Mouse (Mus musculus) midbrain, embryonic 15.5 days (tissue): ENCODE measurements at regions not wholly inside any gene's neighbourhood (a gene's known extent, or its start where the extent isn't known, plus 50 kb on each side); places are given as distances from the start of the nearest gene placed in this dataset.

Experiments used
- ATAC-seq: fragments of 200-750 bp; cut with Nextera tagmentation; replicated peaks from 2 replicates; pipeline ENCODE4 v1.8.0; 2017; ENCODE audit warnings: moderate TSS enrichment
- H3K27ac ChIP-seq: fragments of 300-500 bp; sonication (generic); 2 replicates; pipeline ENCODE4 v1.5.1; 2015; ENCODE audit warnings: mild to moderate bottlenecking, inconsistent platforms
- H3K27me3 ChIP-seq: fragments of 300-500 bp; sonication (generic); replicated peaks from 2 replicates; pipeline ENCODE4 v1.6.1; 2015; ENCODE audit warnings: inconsistent platforms
- H3K36me3 ChIP-seq: fragments of 300-500 bp; sonication (generic); replicated peaks from 2 replicates; pipeline ENCODE4 v1.6.1; 2015; ENCODE audit warnings: inconsistent platforms
- H3K4me1 ChIP-seq: fragments of 300-500 bp; sonication (generic); 2 replicates; pipeline ENCODE4 v1.6.1; 2015; ENCODE audit warnings: inconsistent platforms
- H3K4me2 ChIP-seq: fragments of 300-500 bp; sonication (generic); 2 replicates; pipeline ENCODE4 v1.6.1; 2015; ENCODE audit warnings: inconsistent platforms, mild to moderate bottlenecking, moderate library complexity
- H3K4me3 ChIP-seq: fragments of 300-500 bp; sonication (generic); 2 replicates; pipeline ENCODE4 v1.5.1; 2015; ENCODE audit warnings: mild to moderate bottlenecking, inconsistent platforms
- H3K9ac ChIP-seq: fragments of 300-500 bp; sonication (generic); 2 replicates; pipeline ENCODE4 v1.6.1; 2015; ENCODE audit warnings: mild to moderate bottlenecking, inconsistent platforms
- H3K9me3 ChIP-seq: fragments of 300-500 bp; sonication (generic); 2 replicates; pipeline ENCODE4 v1.6.1; 2016; ENCODE audit warnings: inconsistent platforms
- WGBS: fragments of 180-500 bp; shearing (Covaris S2); methylation state at CpG from one replicate; pipeline ENCODE4 v1.1.7; 2015; ENCODE audit warnings: mixed read lengths; 5-methylcytosine and 5-hydroxymethylcytosine counted together

GRCm38 (mm10) chr13:72852896-72853295 is 224.3 kb downstream of the Irx2 start:
- WGBS, result 47% methylated on average over 4 of the region's 4 CpGs
- no peaks in the 10 kb centered on the region for H3K9me3 ChIP-seq
- H3K4me1 ChIP-seq, result no peaks in the 10 kb centered on the region
- no peaks in the 10 kb centered on the region for H3K36me3 ChIP-seq
- no peak overlapping the region for H3K27ac ChIP-seq
- no peak for ATAC-seq
- no peak overlapping the region for H3K9ac ChIP-seq
- H3K27me3 ChIP-seq, result no peaks in the 10 kb centered on the region
- H3K4me3 ChIP-seq, result no peak overlapping the region
- no peak overlapping the region for H3K4me2 ChIP-seq

DNA sequence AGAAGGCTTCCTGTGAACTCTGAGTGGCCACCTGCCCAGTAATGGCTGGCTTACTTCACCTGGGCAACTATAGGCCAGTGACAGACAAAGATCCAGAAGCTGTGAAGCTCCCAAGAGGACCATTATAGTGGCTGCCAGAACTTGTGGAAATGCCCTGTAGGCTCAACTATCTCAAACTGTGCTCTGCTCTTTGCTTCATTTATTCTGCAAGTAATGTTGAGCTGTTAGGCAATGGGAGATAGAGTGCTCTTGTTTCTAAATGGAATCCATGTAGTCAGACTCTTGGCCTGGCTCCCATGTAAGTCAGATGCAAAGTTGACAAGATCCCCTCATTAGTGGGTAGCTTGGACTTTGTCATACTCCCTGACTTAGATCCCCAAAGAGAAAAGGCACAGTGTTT is 247.3 kb downstream of the Irx2 start:
- Histone ChIP-seq H3K36me3 (no peaks in the 10 kb centered on the region), H3K4me3 (no peak overlapping the region), H3K4me1 (no peaks in the 10 kb centered on the region), H3K9ac (no peak overlapping the region), H3K9me3 (no peaks in the 10 kb centered on the region), H3K27me3 (no peaks in the 10 kb centered on the region), H3K27ac (no peak overlapping the region), H3K4me2 (no peak overlapping the region)
- no peak for ATAC-seq

DNA sequence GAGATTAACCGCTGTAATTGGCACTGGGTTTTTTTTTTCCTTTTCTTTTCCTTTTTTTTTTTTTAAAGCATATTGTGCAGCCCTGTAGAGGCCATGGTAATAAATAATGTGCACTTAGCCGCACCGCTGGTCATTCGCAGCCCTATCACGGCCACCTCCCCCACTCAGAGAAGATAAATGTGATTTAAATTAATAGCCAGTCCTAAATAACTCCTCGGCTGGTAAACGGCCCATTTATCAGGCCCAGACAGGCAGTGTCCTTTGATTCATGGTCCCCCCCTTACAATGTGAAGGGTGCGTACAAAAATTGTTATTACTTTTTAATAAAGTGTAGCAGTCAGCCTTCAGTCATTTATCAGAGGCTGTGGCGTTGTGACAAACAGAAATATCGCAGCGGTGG is 266.4 kb downstream of the Irx2 start:
- Histone ChIP-seq H3K4me2 (no peak overlapping the region), H3K4me3 (no peak overlapping the region), H3K4me1 (no peaks in the 10 kb centered on the region), H3K9ac (no peak overlapping the region), H3K27me3 (no peaks in the 10 kb centered on the region), H3K27ac (no peak overlapping the region), H3K36me3 (no peaks in the 10 kb centered on the region), H3K9me3 (no peaks in the 10 kb centered on the region)
- peak; percentile 50; the same call in 1 of the 2 replicates for ATAC-seq
- 53% methylated on average over 11 of the region's 11 CpGs for WGBS

- no peaks in the 10 kb centered on the region for H3K4me1 ChIP-seq
- no peaks in the 10 kb centered on the region for H3K27me3 ChIP-seq
- no peak overlapping the region for H3K9ac ChIP-seq
- ATAC-seq, result no peak
- no peak overlapping the region for H3K4me3 ChIP-seq
- H3K27ac ChIP-seq, result no peak overlapping the region
- WGBS, result 44% methylated on average over 2 of the region's 2 CpGs
- H3K36me3 ChIP-seq, result no peaks in the 10 kb centered on the region
- no peaks in the 10 kb centered on the region for H3K9me3 ChIP-seq
- H3K4me2 ChIP-seq, result no peak overlapping the region
These were observed 274.0 kb downstream of the Irx2 start for GRCm38 (mm10) chr13:72902576-72902975.

DNA sequence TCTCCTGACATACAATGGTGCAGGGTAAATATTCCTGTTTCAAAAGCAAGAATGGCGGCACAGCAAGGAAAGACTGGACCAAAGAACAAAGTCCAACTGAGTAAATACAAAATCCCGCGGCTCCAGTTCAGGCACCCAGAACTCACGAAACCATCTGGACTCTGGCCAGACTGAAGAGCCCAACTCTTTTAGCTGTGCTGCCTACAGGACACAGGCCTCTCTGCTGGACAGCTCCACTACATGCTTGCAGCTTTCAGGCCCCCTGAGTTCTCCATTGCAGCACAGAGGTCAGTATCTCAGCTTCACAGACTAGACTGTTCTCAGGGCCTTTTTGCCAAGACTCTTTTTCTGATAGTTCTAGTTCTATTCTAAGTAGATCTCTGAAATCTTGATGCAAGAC is 290.3 kb downstream of the Irx2 start:
- no peak for ATAC-seq

DNA sequence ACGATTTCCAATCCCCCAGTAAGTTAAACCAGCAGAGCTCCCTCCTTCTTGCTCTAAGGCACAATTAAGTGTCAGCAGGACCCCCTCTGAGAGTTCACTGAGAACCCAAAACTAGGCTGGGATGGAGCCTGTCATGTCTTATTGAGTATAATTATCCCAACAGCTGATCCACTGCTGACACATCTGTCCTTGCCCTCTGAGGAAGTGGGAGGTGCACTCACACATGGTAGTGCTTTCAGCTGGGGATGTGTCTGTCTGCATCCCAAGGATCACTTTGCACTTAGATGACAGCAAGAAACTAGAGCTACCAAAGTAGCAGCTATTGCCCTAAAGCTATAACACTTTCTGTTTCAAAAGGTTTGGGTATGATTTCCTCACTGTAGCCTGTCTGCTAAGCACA is 291.7 kb downstream of the Irx2 start:
- H3K27me3 ChIP-seq, result no peaks in the 10 kb centered on the region
- no peak overlapping the region for H3K9ac ChIP-seq
- no peak for ATAC-seq
- H3K4me3 ChIP-seq, result no peak overlapping the region
- no peaks in the 10 kb centered on the region for H3K4me1 ChIP-seq
- no peaks in the 10 kb centered on the region for H3K36me3 ChIP-seq
- H3K9me3 ChIP-seq, result no peaks in the 10 kb centered on the region
- WGBS, result 46% methylated on average over 1 of the region's 1 CpGs
- H3K27ac ChIP-seq, result no peak overlapping the region
- no peak overlapping the region for H3K4me2 ChIP-seq

More for the DNA sequence above, 290.3 kb downstream of the Irx2 start:
- no peak overlapping the region for H3K4me3 ChIP-seq
- H3K9ac ChIP-seq, result no peak overlapping the region
- no peaks in the 10 kb centered on the region for H3K27me3 ChIP-seq
- H3K36me3 ChIP-seq, result no peaks in the 10 kb centered on the region
- no peak overlapping the region for H3K27ac ChIP-seq
- H3K4me1 ChIP-seq, result no peaks in the 10 kb centered on the region
- H3K4me2 ChIP-seq, result no peak overlapping the region
- WGBS, result 77% methylated on average over 4 of the region's 4 CpGs
- H3K9me3 ChIP-seq, result no peaks in the 10 kb centered on the region

- ATAC-seq, result no peak
- WGBS, result 40% methylated on average over 6 of the region's 6 CpGs
- Histone ChIP-seq H3K4me3 (no peak overlapping the region), H3K4me2 (no peak overlapping the region), H3K27me3 (no peaks in the 10 kb centered on the region), H3K4me1 (no peaks in the 10 kb centered on the region), H3K36me3 (no peaks in the 10 kb centered on the region), H3K9ac (no peak overlapping the region), H3K27ac (no peak overlapping the region), H3K9me3 (peaks cover 5% of the 10 kb centered on the region; the same call in 1 of the 2 replicates)
These were observed 296.0 kb downstream of the Irx2 start for GRCm38 (mm10) chr13:72924560-72925135.

DNA sequence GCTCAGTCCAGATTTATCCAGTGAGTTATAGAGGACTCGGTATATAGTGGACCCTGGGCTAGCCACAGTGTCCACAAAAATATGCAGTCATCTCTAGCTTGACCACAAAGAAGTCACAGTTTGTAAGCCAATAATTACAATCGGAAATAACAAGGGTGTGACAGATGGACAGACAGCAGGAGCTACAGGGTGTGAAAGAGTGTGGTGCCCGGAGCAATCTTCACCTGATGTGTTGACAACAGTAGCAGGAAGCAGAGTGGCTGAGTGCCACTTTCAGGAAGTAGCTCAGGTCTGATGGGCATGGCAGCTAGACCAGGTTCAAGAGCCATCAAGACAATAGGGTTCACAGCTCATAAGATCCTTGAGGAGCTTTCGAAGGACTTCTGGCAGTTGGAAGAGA is 308.6 kb downstream of the Irx2 start:
- Histone ChIP-seq H3K36me3 (no peaks in the 10 kb centered on the region), H3K9ac (no peak overlapping the region), H3K4me3 (no peak overlapping the region), H3K27ac (no peak overlapping the region), H3K9me3 (no peaks in the 10 kb centered on the region), H3K27me3 (no peaks in the 10 kb centered on the region), H3K4me2 (no peak overlapping the region), H3K4me1 (no peaks in the 10 kb centered on the region)
- ATAC-seq, result no peak
- 87% methylated on average over 4 of the region's 4 CpGs for WGBS

DNA sequence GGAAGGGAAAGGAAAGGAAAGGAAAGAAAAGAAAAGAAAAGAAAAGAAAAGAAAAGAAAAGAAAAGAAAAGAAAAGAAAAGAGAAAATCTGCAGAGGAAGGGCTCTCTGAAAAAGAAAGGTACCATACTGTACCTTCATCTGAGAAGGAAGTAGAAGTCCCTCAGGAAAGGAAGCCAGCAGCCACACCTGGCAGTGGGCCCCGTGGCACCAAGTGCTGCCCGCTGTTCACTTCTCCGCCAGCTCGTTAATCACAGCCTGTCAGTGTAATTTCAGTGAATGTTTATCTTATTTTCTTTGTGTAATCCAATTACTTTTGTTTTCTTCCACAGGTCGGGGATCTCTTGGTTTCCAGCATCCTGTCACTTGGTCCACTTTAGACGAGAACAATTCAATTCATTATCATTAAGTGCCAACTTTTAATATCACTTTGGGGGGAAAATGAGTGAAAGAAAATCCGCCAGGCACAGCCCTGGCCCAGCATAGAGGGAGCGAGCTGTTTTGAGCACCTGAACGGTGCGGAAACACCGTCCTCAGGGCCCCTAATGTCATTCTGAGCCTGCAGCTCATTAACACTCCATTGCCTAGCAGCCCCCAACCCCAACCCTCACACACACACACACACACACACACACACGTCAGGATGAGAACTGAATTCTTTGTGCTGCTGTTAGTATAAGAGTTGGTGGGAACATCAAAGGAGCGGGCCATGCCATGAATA is 309.7 kb downstream of the Irx2 start:
- H3K27me3 ChIP-seq, result no peaks in the 10 kb centered on the region
- H3K4me2 ChIP-seq, result no peak overlapping the region
- no peak overlapping the region for H3K27ac ChIP-seq
- H3K4me1 ChIP-seq, result no peaks in the 10 kb centered on the region
- H3K36me3 ChIP-seq, result no peaks in the 10 kb centered on the region
- ATAC-seq, result no peak
- H3K9ac ChIP-seq, result no peak overlapping the region
- no peaks in the 10 kb centered on the region for H3K9me3 ChIP-seq
- WGBS, result 51% methylated on average over 13 of the region's 13 CpGs
- no peak overlapping the region for H3K4me3 ChIP-seq

DNA sequence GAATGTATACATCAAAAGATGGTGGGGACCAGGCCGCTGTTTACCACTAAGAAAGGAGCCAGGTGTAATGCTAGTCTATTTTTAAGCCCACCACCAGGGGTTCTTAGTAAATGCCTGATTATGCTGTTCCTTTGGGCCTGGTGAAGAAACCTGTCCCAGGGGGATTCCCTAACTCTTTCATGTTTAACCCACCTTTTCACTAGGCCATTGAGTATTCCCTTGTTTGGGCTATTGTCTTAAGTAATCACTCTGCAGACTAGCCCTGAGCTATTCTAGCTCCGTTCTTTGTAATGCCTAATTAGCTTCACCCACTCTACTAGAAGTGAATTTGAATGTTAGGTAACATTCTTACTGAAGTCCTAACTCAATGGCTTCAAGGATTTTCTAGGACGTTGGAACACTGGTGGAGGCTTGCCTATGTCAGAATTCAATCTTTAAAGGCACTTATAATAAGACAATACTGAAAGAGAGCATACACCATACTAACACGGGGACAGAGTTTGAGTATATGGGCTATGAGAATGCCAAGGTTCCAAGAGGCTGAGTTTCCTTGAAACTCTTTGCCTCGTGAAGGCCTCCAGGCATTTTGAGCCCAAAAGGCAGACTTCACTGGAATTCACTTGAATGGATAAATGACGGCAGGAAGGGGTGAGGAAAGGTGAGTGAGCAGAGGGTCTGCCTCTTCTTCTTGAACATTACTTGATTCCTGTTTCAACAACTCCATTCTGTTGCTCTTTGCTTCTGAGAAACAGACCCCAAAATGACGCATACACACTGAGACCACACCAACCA is 312.7 kb upstream of the Irx4 start:
- Histone ChIP-seq H3K9me3 (no peaks in the 10 kb centered on the region), H3K27ac (no peak overlapping the region), H3K36me3 (no peaks in the 10 kb centered on the region), H3K9ac (no peak overlapping the region), H3K4me1 (no peaks in the 10 kb centered on the region), H3K4me2 (no peak overlapping the region), H3K27me3 (no peaks in the 10 kb centered on the region), H3K4me3 (no peak overlapping the region)
- 55% methylated on average over 7 of the region's 7 CpGs for WGBS
- no peak for ATAC-seq

- Histone ChIP-seq H3K4me2 (peak overlapping the region; percentile 15; the same call in 1 of the 2 replicates), H3K4me3 (no peak overlapping the region), H3K36me3 (no peaks in the 10 kb centered on the region), H3K27me3 (0 out of 2 replicates have a peak, but pooled peaks cover 3% of the 10 kb centered on the region), H3K4me1 (peaks cover 20% of the 10 kb centered on the region), H3K9ac (no peak overlapping the region), H3K27ac (peak overlapping the region; percentile 49), H3K9me3 (no peaks in the 10 kb centered on the region)
- WGBS, result 9% methylated on average over 15 of the region's 15 CpGs
- peak; percentile 91 for ATAC-seq
These were observed 301.4 kb upstream of the Irx4 start for GRCm38 (mm10) chr13:72958616-72959518.

GRCm38 (mm10) chr13:72961291-72961690 is 299.0 kb upstream of the Irx4 start:
- Histone ChIP-seq H3K4me3 (no peak overlapping the region), H3K4me2 (no peak overlapping the region), H3K9ac (no peak overlapping the region), H3K9me3 (no peaks in the 10 kb centered on the region), H3K4me1 (peaks cover 20% of the 10 kb centered on the region), H3K27me3 (0 out of 2 replicates have a peak, but pooled peaks cover 3% of the 10 kb centered on the region), H3K27ac (no peak overlapping the region), H3K36me3 (no peaks in the 10 kb centered on the region)
- ATAC-seq, result no peak
- WGBS, result 92% methylated on average over 3 of the region's 3 CpGs
